Mouse (Mus musculus) layer of hippocampus, postnatal 10 days (tissue): Measurements from ENCODE around the gene Heg1. TPM values are rescaled to one million over a fixed set of nuclear protein-coding genes. Genes with fewer than 3 reads are reported as not detected.

Source experiments
- DNase-seq, 2 experiments: peaks; one replicate each; pipeline ENCODE4 v3.0.0; 2021; ENCODE audit warnings: low spot score in 2 of 2
- total RNA-seq, 2 experiments: library from RNA; stranded (reverse); gene quantifications; 2 replicates each; pipeline ENCODE4 v1.2.3; 2021

Gene Heg1
- total RNA-seq, 2 experiments from 2014 or later: 31.9 to 32.4 TPM

- DNase-seq: no peak
Measured at GRCm38 (mm10) chr16:33740416-33740815, 56.2 kb downstream of the Heg1 start.

- no peak for DNase-seq
Measured at GRCm38 (mm10) chr16:33741795-33742194, 57.6 kb downstream of the Heg1 start.

GRCm38 (mm10) chr16:33742233-33742632, 58.1 kb downstream of the Heg1 start:
- DNase-seq: no peak

GRCm38 (mm10) chr16:33744622-33745419, 60.7 kb downstream of the Heg1 start:
- DNase-seq: peak; percentile 50 to 67

GRCm38 (mm10) chr16:33745457-33745856, 61.3 kb downstream of the Heg1 start:
- no peak for DNase-seq

- DNase-seq: no peak
Measured at GRCm38 (mm10) chr16:33746074-33746676, 62.0 kb downstream of the Heg1 start.

- no peak for DNase-seq
Measured at GRCm38 (mm10) chr16:33747346-33747954, 63.3 kb downstream of the Heg1 start.

GRCm38 (mm10) chr16:33747994-33748393, 63.8 kb downstream of the Heg1 start:
- no peak for DNase-seq

- no peak for DNase-seq
Measured at GRCm38 (mm10) chr16:33751152-33751551, 67.0 kb downstream of the Heg1 start.

GRCm38 (mm10) chr16:33751590-33751989, 67.4 kb downstream of the Heg1 start:
- no peak for DNase-seq

GRCm38 (mm10) chr16:33752904-33753578, 68.9 kb downstream of the Heg1 start:
- no peak for DNase-seq

- no peak for DNase-seq
Measured at GRCm38 (mm10) chr16:33755293-33755692, 71.1 kb downstream of the Heg1 start.

GRCm38 (mm10) chr16:33755961-33756360, 71.8 kb downstream of the Heg1 start:
- DNase-seq: no peak

GRCm38 (mm10) chr16:33756396-33756795, 72.2 kb downstream of the Heg1 start:
- no peak for DNase-seq

GRCm38 (mm10) chr16:33759207-33759606, 75.0 kb downstream of the Heg1 start:
- DNase-seq: no peak

- no peak for DNase-seq
Measured at GRCm38 (mm10) chr16:33760542-33760941, 76.4 kb downstream of the Heg1 start.

- DNase-seq: no peak
Measured at GRCm38 (mm10) chr16:33760996-33761395, 76.8 kb downstream of the Heg1 start.

- DNase-seq: no peak
Measured at GRCm38 (mm10) chr16:33764501-33765193, 80.5 kb downstream of the Heg1 start.

GRCm38 (mm10) chr16:33765477-33765876, 81.3 kb downstream of the Heg1 start:
- no peak for DNase-seq

GRCm38 (mm10) chr16:33766309-33766708, 82.1 kb downstream of the Heg1 start:
- no peak for DNase-seq

- no peak for DNase-seq
Measured at GRCm38 (mm10) chr16:33766757-33767156, 82.6 kb downstream of the Heg1 start.
